Mouse (Mus musculus): ENCODE results near the gene Ddx27.
"Not testable (repeated sequence)": the region's sequence is repeated elsewhere in the genome, so short reads cannot be mapped to it uniquely, and the experiment has no call there.

Gene Ddx27

DNA sequence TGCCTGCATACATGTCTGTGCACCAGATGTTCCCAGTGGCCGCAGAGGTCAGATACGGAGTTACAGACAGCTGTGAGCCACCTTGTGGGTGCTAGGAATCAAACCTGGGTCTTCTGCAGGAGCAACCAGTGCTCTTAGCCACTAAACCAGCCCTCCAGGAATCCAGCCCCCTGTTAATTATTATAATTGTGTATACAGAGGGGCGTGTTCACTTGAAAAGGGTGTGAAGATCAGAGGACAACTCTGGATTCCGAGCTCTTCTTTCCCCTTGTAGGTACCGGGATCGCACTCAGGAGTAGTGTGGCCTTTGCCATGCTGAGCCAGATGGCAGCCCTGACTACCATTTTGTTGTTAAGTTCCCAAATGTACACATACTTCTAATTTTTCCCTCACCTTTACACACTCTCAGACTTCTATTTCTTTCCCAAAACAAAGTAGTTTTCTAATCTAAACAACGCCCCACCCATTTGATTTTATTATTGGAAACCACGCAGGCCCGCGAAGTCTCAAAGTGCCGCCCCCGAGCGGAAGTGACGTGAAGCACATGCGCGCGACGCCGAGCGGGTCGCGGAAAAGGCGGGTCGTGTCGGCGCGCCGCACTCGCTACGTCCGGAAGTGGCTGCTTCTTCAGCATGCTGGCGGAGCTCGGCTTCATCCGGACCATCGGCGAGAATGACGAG is at the start of gene Ddx27:
TSS of gene Ddx27 (plus strand) at position 492 of the 680 bp plus-strand sequence.
- peak; percentile 81 for DNase-seq (ENCODE audit: low spot score)

DNA sequence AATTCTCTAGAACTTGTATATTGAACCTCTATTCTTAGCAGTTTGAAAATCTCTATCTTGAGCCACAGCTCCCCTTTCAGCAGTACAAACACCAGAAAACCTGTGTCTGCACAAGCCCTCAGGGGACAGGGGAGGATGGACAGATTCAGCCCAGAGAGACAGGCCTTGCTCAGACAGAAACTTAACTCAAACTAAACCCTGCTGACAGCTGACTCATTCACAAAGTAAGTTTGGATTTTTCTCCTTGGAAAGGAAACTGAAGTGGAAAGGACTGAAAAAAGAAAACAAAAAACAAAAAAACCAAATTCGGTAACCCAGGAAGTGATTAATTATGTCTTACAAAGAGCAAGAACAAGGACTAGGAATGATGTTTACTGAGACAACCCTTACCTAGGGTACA is 41.8 kb upstream of the Ddx27 start:
- no peak for DNase-seq (ENCODE audit: low spot score)

DNA sequence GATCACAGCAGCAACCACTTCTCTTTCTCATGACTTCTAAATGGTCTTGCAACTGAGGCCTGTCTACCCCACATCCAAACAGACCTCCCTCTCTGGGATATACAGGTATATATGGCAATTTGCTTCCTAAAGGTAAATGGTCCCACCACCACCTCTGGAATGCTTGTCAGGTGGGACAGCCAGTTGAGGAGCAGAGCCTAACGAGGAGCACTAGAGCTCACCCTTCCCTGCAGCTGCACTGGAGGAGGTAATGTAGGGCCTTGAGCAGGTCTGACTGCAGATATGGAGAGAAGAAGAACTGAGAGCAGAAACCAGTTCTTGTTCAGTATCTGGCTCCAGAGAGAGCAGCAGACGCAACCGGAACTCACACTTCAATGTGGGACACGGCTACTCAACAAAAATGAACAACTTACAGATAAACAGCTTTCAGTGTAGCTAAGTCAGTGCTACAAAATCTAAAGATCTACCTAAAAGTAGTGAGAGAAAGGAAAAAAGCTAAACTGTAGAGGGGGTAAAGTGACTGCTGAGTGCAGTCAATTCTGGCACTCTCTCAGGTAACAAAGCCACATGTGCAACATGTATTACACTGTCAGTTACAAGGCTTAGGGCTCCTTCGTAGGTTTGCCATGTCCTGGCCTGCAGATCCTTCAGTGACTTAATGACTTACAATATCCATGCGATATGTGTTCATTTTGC is 40.7 kb upstream of the Ddx27 start:
- no peak for DNase-seq (ENCODE audit: low spot score)

GRCm38 (mm10) chr2:166976356-166976755 is 38.6 kb upstream of the Ddx27 start:
- DNase-seq (ENCODE audit: low spot score): no peak

DNA sequence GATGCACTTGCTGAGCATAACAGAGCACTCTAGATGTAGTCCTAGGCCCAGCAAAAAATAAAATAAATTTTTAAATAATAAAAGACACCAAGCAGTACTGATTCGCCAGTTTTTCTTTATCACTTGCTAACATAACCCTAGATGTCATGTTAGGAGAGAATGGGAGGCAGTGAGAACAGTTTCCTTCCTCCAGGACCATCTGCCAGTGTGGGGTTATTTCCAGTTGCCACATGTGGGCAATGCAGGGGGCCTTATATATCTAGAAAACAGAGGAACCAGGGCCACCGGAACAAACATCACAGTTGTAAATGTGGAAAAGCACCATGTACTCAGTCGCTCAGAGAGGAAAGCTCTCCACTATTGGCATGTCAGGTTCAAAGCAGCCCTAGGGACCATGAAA is 37.5 kb upstream of the Ddx27 start:
- DNase-seq (ENCODE audit: low spot score): no peak

- DNase-seq (ENCODE audit: low spot score): no peak
Measured at GRCm38 (mm10) chr2:166980161-166980560, 34.8 kb upstream of the Ddx27 start.

- DNase-seq (ENCODE audit: low spot score): no peak
Measured at GRCm38 (mm10) chr2:166983351-166983894, 31.6 kb upstream of the Ddx27 start.

- DNase-seq (ENCODE audit: low spot score): no peak
Measured at GRCm38 (mm10) chr2:166990861-166991260, 24.1 kb upstream of the Ddx27 start.

DNA sequence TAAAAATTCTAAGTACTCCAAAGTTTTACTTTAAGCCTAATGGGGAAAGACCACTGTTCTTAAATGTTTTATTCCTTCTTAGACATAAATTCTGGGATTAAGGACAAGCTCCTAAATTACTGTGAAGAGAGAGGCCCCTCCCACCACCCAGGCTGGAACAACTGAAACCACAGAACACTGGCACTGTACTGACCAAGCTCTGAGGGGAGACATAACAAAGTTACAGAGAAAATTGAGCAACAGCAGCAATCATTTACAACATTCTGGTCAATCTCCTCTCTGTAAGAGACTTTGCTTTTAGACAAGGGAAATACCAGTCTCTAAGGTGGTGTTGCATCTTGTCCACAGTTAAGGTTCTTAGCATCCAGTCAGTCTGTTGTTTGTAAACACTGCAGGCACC is 23.0 kb upstream of the Ddx27 start:
- peak; percentile 28 for DNase-seq (ENCODE audit: low spot score)

GRCm38 (mm10) chr2:166995021-166995795 is 19.8 kb upstream of the Ddx27 start:
- no peak for DNase-seq (ENCODE audit: low spot score)

DNA sequence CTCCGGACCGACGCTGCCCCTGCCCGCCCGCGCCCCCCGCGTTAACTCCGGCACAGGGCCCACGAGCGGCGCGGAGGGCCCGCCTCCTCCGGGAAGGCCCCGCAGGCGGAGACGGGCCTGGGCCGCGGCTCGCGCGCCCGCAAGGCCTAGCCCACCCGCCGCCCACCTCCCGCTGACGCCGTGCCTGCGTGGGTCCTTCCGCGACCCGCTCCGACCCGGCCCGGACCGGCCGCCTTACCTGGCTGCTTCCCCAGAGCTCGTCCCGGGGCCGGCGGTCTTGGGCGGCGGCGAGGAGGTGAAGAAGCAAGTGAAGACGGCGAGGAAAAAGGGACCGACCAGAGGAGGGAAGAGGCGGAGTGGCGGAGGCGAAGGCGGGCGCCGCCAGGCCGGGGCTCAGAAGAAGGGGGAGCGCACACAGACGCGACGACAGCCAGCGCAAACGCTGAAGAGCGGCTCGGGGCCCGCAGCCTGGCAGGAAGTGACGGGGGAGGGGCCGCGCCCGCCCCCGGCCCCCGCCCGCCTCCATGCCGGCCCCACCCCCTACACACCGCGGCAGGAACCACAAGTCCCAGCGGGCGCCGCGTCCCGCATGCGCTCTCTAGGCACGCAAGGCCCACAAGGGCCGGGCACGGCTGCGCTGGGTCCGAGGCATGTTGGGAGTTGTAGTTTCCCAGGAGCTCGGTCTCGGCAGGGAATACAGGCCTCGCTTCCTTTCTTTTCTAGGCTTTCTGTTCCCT is 19.0 kb upstream of the Ddx27 start, which contains the start of gene Stau1:
TSS of gene Stau1 (minus strand) at position 504 of the 737 bp plus-strand sequence.
- DNase-seq (ENCODE audit: low spot score): peak; percentile 95

GRCm38 (mm10) chr2:166996533-166996894 is 18.5 kb upstream of the Ddx27 start:
- DNase-seq (ENCODE audit: low spot score): no peak

DNA sequence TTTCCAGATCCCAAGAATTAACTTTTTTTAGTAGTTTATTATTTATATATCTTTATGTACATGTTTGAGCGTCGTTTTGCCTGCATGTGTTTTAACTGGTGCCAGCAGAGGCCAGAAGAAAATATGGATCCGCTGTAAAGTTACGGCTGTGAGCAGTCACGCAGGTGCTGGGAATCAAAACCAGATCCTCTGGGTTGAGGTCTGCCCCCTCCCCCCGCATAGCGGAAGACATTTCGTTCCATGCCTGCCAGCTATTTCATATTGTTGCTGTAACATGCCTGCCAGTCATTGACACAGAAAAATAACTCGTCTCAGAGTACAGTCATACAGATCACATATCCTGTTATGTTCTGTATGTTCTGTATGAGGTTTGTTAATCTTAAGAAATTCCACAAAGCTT is 13.5 kb upstream of the Ddx27 start:
- no peak for DNase-seq (ENCODE audit: low spot score)

DNA sequence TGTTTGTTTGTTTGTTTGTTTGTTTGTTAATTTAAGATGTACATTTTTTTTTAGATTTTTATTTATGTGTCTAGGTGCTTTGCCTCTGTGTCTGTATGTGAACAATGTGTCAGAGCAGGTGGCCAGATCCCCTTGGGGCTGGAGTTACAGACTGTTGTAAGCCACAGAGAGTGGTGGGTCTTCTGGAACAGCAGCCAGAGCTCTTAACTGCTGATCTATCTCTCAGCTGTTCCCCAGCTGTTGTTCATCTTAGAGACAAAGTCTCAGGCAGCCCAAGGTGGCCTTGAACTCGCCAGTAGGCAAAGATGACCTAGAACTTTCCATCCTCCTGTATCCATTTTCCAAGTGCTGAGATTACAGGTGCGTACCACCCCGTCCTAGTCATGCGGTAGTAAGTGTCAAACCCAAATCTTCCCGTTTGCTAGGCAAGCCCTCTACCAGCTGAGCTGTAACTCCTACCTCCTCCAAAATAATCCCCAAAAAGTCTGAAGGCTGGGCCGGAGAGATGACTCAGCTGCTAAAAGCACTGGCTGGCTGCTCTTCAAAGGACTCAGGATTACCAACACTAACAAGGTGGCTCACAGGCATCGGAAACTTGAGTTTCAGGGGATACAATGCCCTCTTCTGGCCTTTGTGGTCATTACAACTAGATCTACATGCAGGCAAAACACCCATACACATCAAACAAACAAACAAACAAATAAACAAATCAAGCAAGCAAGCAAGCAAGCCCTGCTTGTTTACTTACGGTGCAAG is 10.7 kb upstream of the Ddx27 start:
- DNase-seq (ENCODE audit: low spot score): no peak

DNA sequence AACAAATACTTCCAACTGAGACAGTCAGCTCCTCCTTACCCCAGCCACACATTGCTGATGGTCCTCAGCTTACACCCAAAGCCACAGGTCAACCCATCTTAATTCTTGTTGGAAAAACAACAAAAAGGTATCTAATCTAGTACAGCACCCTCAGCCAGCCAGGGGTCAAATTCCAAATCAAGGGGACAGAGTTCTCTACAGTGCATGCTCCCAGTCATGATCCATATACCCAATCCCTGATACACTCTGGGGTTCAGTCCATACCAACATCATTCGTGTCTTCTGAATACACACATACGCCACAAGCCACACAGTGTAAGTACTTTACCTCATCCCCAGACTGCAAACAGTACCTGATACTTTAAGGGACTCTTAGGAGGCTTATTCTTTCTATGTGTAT is 8.6 kb upstream of the Ddx27 start:
- DNase-seq (ENCODE audit: low spot score): no peak

- no peak for DNase-seq (ENCODE audit: low spot score)
Measured at GRCm38 (mm10) chr2:167007001-167007491, 7.9 kb upstream of the Ddx27 start.

DNA sequence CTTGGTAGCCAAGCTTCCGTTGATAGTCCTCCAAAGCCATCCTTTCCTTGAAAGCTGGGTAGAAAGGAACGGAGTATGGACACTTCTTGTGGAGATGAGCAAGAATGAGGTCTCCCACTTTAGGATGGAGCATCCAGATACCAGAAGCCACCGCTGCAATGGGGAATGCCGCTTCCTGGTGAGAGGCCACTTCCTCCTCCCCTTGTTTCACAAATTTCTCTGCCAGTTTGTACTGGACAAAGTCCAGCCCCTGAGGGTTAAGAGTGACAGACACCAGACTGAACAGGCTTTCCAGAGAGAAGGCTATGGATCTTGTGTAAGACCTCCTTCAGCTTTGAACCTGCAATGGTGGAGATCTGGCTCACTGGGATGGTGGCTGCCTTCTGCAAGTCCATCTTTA is 7.4 kb upstream of the Ddx27 start:
- DNase-seq (ENCODE audit: low spot score): not testable (repeated sequence)

GRCm38 (mm10) chr2:167009483-167009882 is 5.5 kb upstream of the Ddx27 start:
- DNase-seq (ENCODE audit: low spot score): no peak

- DNase-seq (ENCODE audit: low spot score): no peak
Measured at GRCm38 (mm10) chr2:167010546-167010945, 4.4 kb upstream of the Ddx27 start.

- no peak for DNase-seq (ENCODE audit: low spot score)
Measured at GRCm38 (mm10) chr2:167015382-167015718, 357 bp downstream of the Ddx27 start.

- no peak for DNase-seq (ENCODE audit: low spot score)
Measured at GRCm38 (mm10) chr2:167019396-167019795, 4.4 kb downstream of the Ddx27 start.
